Mouse (Mus musculus) embryonic facial prominence, embryonic 15.5 days (tissue): Measurements from ENCODE around the gene Olfr691. TPM values are rescaled to one million over a fixed set of nuclear protein-coding genes. Genes with fewer than 3 reads are reported as not detected.

Experiments
- ATAC-seq: fragments of 200-750 bp; cut with Nextera tagmentation; 2 replicates; pipeline ENCODE4 v1.8.0; 2017; ENCODE audit warnings: low read depth, moderate TSS enrichment; ENCODE audit not compliant: insufficient number of reproducible peaks, low FRiP score, low TSS enrichment
- H3K27ac ChIP-seq: fragments of 300-500 bp; sonication (generic); replicated peaks from 2 replicates; pipeline ENCODE4 v1.5.1; 2015; ENCODE audit warnings: mild to moderate bottlenecking, inconsistent platforms
- H3K27me3 ChIP-seq: fragments of 300-500 bp; sonication (generic); 2 replicates; pipeline ENCODE4 v1.6.1; 2015; ENCODE audit warnings: inconsistent platforms
- H3K36me3 ChIP-seq: fragments of 300-500 bp; sonication (generic); 2 replicates; pipeline ENCODE4 v1.6.1; 2015; ENCODE audit warnings: mild to moderate bottlenecking, inconsistent platforms
- H3K4me1 ChIP-seq: fragments of 300-500 bp; sonication (generic); 2 replicates; pipeline ENCODE4 v1.6.1; 2015; ENCODE audit warnings: inconsistent platforms
- H3K4me2 ChIP-seq: fragments of 300-500 bp; sonication (generic); replicated peaks from 2 replicates; pipeline ENCODE4 v1.6.1; 2015; ENCODE audit warnings: mild to moderate bottlenecking, inconsistent platforms
- H3K4me3 ChIP-seq: fragments of 300-500 bp; sonication (generic); replicated peaks from 2 replicates; pipeline ENCODE4 v1.5.1; 2015; ENCODE audit warnings: mild to moderate bottlenecking, inconsistent platforms
- H3K9ac ChIP-seq: fragments of 300-500 bp; sonication (generic); 2 replicates; pipeline ENCODE4 v1.6.1; 2015; ENCODE audit warnings: inconsistent platforms
- H3K9me3 ChIP-seq: fragments of 300-500 bp; sonication (generic); replicated peaks from 2 replicates; pipeline ENCODE4 v1.6.1; 2016; ENCODE audit warnings: inconsistent platforms
- WGBS: fragments of 180-500 bp; shearing (Covaris S2); methylation state at CpG from one replicate; pipeline ENCODE4 v1.1.7; 2015; 5-methylcytosine and 5-hydroxymethylcytosine counted together
- polyA plus RNA-seq: library from polyadenylated mRNA; unstranded; fragments of >200 nt; fragmentation: Nextera tagmentation; extraction: Ambion mirVana; gene quantifications from 2 replicates; pipeline ENCODE4 v1.2.1, GENCODE M21; 2015

The Olfr691 gene
- 0.33 and 0.41 TPM in 2 replicates for polyA plus RNA-seq

- Histone ChIP-seq H3K9me3 (no peaks in the 10 kb centered on the region), H3K27me3 (no peaks in the 10 kb centered on the region), H3K36me3 (no peaks in the 10 kb centered on the region), H3K4me3 (no peak within 1 kb of the TSS), H3K27ac (no peak within 1 kb of the TSS), H3K4me2 (no peak within 1 kb of the TSS), H3K9ac (no peak within 1 kb of the TSS), H3K4me1 (no peaks in the 10 kb centered on the region)
- WGBS = 51% methylated on average over 1 of the region's 1 CpGs
- ATAC-seq = no peak
These were observed at the start of gene Olfr691 for GRCm38 (mm10) chr7:105342170-105342569. Gene Olfr691, minus strand, starts transcription at chr7:105342270.

GRCm38 (mm10) chr7:105390236-105390635 is 48.2 kb upstream of the Olfr691 start:
- Histone ChIP-seq H3K4me1 (no peaks in the 10 kb centered on the region), H3K27ac (no peak overlapping the region), H3K27me3 (no peaks in the 10 kb centered on the region), H3K36me3 (peaks cover 45% of the 10 kb centered on the region), H3K9me3 (no peaks in the 10 kb centered on the region), H3K9ac (no peak overlapping the region), H3K4me3 (no peak overlapping the region), H3K4me2 (no peak overlapping the region)
- 87% methylated on average over 2 of the region's 2 CpGs for WGBS
- no peak for ATAC-seq

- H3K27ac ChIP-seq = no peak overlapping the region
- H3K9ac ChIP-seq = no peak overlapping the region
- no peaks in the 10 kb centered on the region for H3K27me3 ChIP-seq
- ATAC-seq = no peak
- no peak overlapping the region for H3K4me3 ChIP-seq
- H3K36me3 ChIP-seq = peaks cover 70% of the 10 kb centered on the region
- no peak overlapping the region for H3K4me2 ChIP-seq
- no peaks in the 10 kb centered on the region for H3K9me3 ChIP-seq
- H3K4me1 ChIP-seq = no peaks in the 10 kb centered on the region
- WGBS = 97% methylated on average over 2 of the region's 2 CpGs
These were observed 45.6 kb upstream of the Olfr691 start for GRCm38 (mm10) chr7:105387696-105388095.

GRCm38 (mm10) chr7:105380329-105380728 is 38.3 kb upstream of the Olfr691 start:
- Histone ChIP-seq H3K4me2 (no peak overlapping the region), H3K4me3 (no peak overlapping the region), H3K36me3 (peaks cover 77% of the 10 kb centered on the region), H3K9me3 (no peaks in the 10 kb centered on the region), H3K27ac (no peak overlapping the region), H3K4me1 (no peaks in the 10 kb centered on the region), H3K9ac (no peak overlapping the region), H3K27me3 (no peaks in the 10 kb centered on the region)
- ATAC-seq = no peak
- WGBS = 92% methylated on average over 3 of the region's 3 CpGs

- 87% methylated on average over 1 of the region's 1 CpGs for WGBS
- no peak within 1 kb of the TSS for H3K9ac ChIP-seq
- H3K36me3 ChIP-seq = peaks cover 50% of the 10 kb centered on the region
- ATAC-seq = no peak
- H3K4me2 ChIP-seq = no peak within 1 kb of the TSS
- no peaks in the 10 kb centered on the region for H3K4me1 ChIP-seq
- H3K9me3 ChIP-seq = no peaks in the 10 kb centered on the region
- no peak within 1 kb of the TSS for H3K27ac ChIP-seq
- H3K27me3 ChIP-seq = no peaks in the 10 kb centered on the region
- H3K4me3 ChIP-seq = no peak within 1 kb of the TSS
These were observed 32.8 kb upstream of the Olfr691 start, which contains the start of gene Gm5901 for GRCm38 (mm10) chr7:105374866-105375265. Gene Gm5901, plus strand, starts transcription at chr7:105375038.

- Histone ChIP-seq H3K27me3 (no peaks in the 10 kb centered on the region), H3K4me1 (no peaks in the 10 kb centered on the region), H3K4me2 (no peak overlapping the region), H3K36me3 (peaks cover 41% of the 10 kb centered on the region), H3K9me3 (no peaks in the 10 kb centered on the region), H3K27ac (no peak overlapping the region), H3K9ac (no peak overlapping the region), H3K4me3 (no peak overlapping the region)
- no peak for ATAC-seq
- WGBS = 87% methylated on average over 3 of the region's 3 CpGs
These were observed 31.9 kb upstream of the Olfr691 start for GRCm38 (mm10) chr7:105373976-105374375.

- Histone ChIP-seq H3K9ac (no peak overlapping the region), H3K4me2 (no peak overlapping the region), H3K27ac (no peak overlapping the region), H3K4me1 (no peaks in the 10 kb centered on the region), H3K36me3 (peaks cover 37% of the 10 kb centered on the region), H3K4me3 (no peak overlapping the region), H3K9me3 (no peaks in the 10 kb centered on the region), H3K27me3 (no peaks in the 10 kb centered on the region)
- no peak for ATAC-seq
- WGBS = 89% methylated on average over 4 of the region's 4 CpGs
These were observed 31.4 kb upstream of the Olfr691 start for GRCm38 (mm10) chr7:105373509-105373908.

- ATAC-seq = no peak
- Histone ChIP-seq H3K9ac (no peak overlapping the region), H3K27ac (no peak overlapping the region), H3K27me3 (no peaks in the 10 kb centered on the region), H3K4me3 (no peak overlapping the region), H3K36me3 (peaks cover 31% of the 10 kb centered on the region), H3K9me3 (no peaks in the 10 kb centered on the region), H3K4me2 (no peak overlapping the region), H3K4me1 (no peaks in the 10 kb centered on the region)
- WGBS = 93% methylated on average over 1 of the region's 1 CpGs
These were observed 30.8 kb upstream of the Olfr691 start for GRCm38 (mm10) chr7:105372912-105373311.

GRCm38 (mm10) chr7:105368521-105368920 is 26.5 kb upstream of the Olfr691 start:
- WGBS = 90% methylated on average over 4 of the region's 4 CpGs

GRCm38 (mm10) chr7:105367930-105368329 is 25.9 kb upstream of the Olfr691 start, which contains the start of gene Olfr692:
Gene Olfr692, plus strand, starts transcription at chr7:105368230.
- 0 out of 2 replicates have a peak, but pooled peaks cover 4% of the 10 kb centered on the region for H3K36me3 ChIP-seq
- no peaks in the 10 kb centered on the region for H3K27me3 ChIP-seq
- H3K9ac ChIP-seq = no peak within 1 kb of the TSS
- no peak within 1 kb of the TSS for H3K4me3 ChIP-seq
- WGBS = 100% methylated on average over 1 of the region's 1 CpGs
- H3K9me3 ChIP-seq = no peaks in the 10 kb centered on the region
- no peaks in the 10 kb centered on the region for H3K4me1 ChIP-seq
- no peak within 1 kb of the TSS for H3K4me2 ChIP-seq
- no peak for ATAC-seq
- H3K27ac ChIP-seq = no peak within 1 kb of the TSS

More at GRCm38 (mm10) chr7:105368521-105368920, 26.5 kb upstream of the Olfr691 start:
- Histone ChIP-seq H3K9me3 (no peaks in the 10 kb centered on the region), H3K27ac (no peak overlapping the region), H3K4me3 (no peak overlapping the region), H3K9ac (no peak overlapping the region), H3K36me3 (peaks cover 7% of the 10 kb centered on the region; the same call in 1 of the 2 replicates), H3K27me3 (no peaks in the 10 kb centered on the region), H3K4me2 (no peak overlapping the region), H3K4me1 (no peaks in the 10 kb centered on the region)
- ATAC-seq = no peak; the same call in 1 of the 2 replicates

- 80% methylated on average over 5 of the region's 5 CpGs for WGBS
- no peak overlapping the region for H3K4me2 ChIP-seq
- no peaks in the 10 kb centered on the region for H3K27me3 ChIP-seq
- no peak overlapping the region for H3K9ac ChIP-seq
- no peak overlapping the region for H3K27ac ChIP-seq
- H3K36me3 ChIP-seq = no peaks in the 10 kb centered on the region
- H3K4me1 ChIP-seq = no peaks in the 10 kb centered on the region
- no peaks in the 10 kb centered on the region for H3K9me3 ChIP-seq
- no peak for ATAC-seq
- no peak overlapping the region for H3K4me3 ChIP-seq
These were observed 25.2 kb upstream of the Olfr691 start for GRCm38 (mm10) chr7:105367268-105367667.

- H3K27me3 ChIP-seq = no peaks in the 10 kb centered on the region
- H3K4me1 ChIP-seq = no peaks in the 10 kb centered on the region
- H3K4me2 ChIP-seq = no peak overlapping the region
- no peak for ATAC-seq
- H3K9ac ChIP-seq = no peak overlapping the region
- 79% methylated on average over 2 of the region's 2 CpGs for WGBS
- no peak overlapping the region for H3K27ac ChIP-seq
- no peaks in the 10 kb centered on the region for H3K9me3 ChIP-seq
- H3K4me3 ChIP-seq = no peak overlapping the region
- H3K36me3 ChIP-seq = no peaks in the 10 kb centered on the region
These were observed 19.6 kb upstream of the Olfr691 start for GRCm38 (mm10) chr7:105361713-105362112.
